Mouse (Mus musculus) adrenal gland, postnatal 10 days (tissue): Measurements from ENCODE around the gene Mrps12. TPM values are rescaled to one million over a fixed set of nuclear protein-coding genes. Genes with fewer than 3 reads are reported as not detected.
A peak's percentile ranks its signal among the peaks of the same experiment; 100 is the strongest.

Experiments used
- DNase-seq: peaks from one replicate; pipeline ENCODE4 v3.0.0; 2021; ENCODE audit warnings: mixed read lengths
- long read RNA-seq, 2 experiments: library from polyadenylated mRNA; stranded (forward); transcript quantifications; one replicate each; pipeline ENCODE4 v2.0.0; 2021
- total RNA-seq, 2 experiments: library from RNA; stranded (reverse); gene quantifications; 2 replicates each; pipeline ENCODE4 v1.2.3; 2021

The Mrps12 gene
- 10 to 100 TPM; 63.8 to 72.4 TPM for total RNA-seq
- long read RNA-seq, experiment 1, transcript Mrps12-201 (3 exons, 722 nt): major isoform, 91 of 126 reads
- long read RNA-seq, experiment 1, transcript Mrps12-204 (2 exons, 883 nt): minor isoform, 25 of 126 reads
- long read RNA-seq, experiment 1, partial matches to known transcripts: 0 of 126 reads
- long read RNA-seq, experiment 1, other reads (novel, unspliced or antisense): 10 of 126 reads
- long read RNA-seq, experiment 2, transcript Mrps12-204 (2 exons, 883 nt): minor isoform, 23 of 102 reads
- long read RNA-seq, experiment 2, transcript Mrps12-201 (3 exons, 722 nt): major isoform, 72 of 102 reads
- long read RNA-seq, experiment 2, partial matches to known transcripts: 0 of 102 reads
- long read RNA-seq, experiment 2, other reads (novel, unspliced or antisense): 7 of 102 reads

DNA sequence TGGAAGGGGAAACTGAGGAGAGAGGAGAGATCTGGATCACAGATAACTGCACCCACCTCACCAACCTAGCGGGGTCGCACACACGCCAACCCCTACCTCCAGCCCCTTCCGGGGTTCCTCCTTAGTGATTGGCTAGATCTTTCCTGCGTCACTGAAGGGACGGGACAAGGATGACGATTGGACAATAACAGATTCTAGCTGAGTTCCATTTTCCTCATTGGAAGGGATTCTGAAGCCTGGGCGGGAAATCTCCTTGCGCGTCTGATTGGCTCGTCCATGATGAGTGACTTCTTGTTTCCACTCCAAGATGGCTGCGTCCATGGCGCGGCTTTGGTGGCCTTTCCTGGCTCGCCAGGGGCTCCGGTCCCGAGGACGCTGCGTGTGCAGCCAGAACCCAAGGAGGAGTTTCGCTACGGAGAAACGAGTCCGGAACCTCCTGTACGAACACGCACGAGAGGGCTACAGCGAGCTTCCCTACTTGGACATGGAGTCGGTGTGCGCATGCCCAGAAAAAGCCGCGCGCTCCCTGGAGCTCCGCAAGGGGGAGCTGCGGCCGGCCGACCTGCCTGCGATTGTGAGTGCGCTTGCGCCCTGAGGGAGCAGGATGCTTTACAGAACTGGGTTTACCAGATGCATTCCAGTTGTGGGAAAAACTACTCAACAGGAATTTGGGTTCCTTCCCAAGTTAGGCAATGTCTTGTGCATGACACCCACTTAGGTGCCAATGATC, at the start of gene Mrps12, which contains the start of gene Sars2:
TSS of gene Mrps12 (minus strand) at position 112 of the 730 bp plus-strand sequence.
TSS of gene Sars2 (plus strand) at position 284 of the 730 bp plus-strand sequence.
- DNase-seq: peak; percentile 95

DNA sequence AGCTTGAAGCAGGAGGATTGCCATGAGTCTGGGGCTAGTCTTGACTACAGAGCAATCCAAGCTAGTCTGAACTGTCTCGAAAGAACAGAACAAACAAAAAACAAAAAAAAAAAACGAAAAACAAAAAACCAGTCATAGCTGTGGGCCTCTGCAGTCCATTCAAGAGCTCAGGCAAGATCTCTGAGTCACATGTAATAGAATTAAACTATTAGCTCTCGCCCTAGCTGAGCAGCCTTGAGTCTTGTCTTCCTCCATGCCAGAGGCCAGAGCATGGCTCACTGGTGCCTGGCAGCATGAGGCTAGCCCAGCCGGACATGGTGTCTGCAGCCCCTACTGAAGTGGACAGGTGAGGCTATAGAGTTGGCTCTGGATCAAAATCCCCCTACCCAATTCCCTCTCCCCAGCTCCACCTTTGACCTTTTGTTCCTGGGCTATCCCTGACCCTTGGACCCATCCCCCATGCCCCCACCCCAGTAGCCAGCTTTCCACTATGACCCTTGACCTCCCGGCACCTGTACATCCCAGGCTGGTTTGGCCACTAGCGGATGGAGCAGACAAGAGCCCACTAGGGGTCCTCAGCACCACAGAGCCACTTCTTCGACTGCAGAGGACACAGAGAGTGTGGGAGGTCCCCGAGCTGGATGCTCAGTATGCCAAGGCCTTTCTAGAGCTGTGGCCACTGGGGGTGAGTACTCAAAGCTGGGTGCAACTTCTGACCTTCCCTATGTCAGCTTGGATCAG, 48.6 kb upstream of the Mrps12 start:
- DNase-seq: no peak

DNA sequence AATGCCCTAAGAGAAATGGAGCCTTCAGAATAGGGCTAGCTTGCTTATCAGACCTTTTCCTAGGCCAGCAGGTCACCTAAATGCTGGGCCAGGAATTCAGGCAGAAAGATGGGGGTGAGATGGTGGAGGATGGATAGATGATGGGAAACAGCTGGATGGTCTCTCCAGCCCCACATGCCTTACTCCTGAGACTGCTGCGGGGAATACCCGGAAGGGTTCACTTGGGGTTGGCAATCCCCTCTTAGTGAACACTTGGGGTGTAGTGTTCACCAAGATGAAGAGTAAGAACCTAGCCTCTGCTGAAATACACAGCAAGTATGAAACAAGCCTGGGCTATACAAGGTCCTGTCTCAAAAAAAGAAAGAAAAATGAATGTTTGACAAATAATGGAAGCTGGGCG, 47.6 kb upstream of the Mrps12 start:
- DNase-seq: no peak

DNA sequence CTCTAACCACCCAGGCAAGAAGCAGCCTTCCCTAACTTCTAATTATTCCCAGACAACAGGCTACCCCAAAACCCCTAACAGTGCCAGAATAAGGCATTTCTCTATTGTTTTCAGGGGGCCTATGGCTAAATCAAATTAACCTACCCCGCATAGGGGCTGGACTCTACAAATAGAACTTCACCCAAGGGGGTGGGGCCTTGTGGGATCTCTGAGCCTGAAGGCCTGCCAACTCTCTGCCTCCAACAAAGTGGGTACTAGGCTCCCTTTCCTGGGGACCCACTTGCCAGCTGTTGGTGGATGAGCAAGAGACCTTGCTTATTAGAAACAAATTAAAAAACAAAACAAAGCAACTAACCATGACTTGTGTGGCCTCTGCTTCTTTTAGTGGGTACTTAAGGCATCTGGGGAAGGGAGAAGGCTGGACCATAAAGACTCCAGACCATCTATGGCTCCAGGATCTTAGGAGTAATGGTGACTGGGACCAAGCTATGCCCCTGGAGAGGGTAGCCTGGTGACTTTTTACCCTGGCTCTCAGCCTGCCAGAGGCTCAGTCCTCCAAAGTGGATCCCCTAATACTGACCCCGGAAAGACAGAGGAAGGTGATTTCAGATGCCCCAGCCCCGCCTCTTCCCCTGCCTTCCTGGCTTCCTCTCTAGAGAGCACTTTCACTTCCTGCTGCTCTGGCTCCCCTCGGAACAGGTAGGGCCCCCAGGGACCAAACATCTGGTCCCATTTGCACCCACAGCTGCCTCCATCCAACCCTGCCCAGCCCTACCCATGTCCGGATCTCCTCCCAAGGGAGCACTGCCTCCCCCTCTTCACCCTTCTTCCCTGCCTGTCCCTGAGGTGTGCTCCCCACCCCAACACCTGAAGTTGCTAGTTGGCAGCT, 46.9 kb upstream of the Mrps12 start, which contains the start of gene Rinl:
TSS of gene Rinl (plus strand) at position 663 of the 889 bp plus-strand sequence.
- DNase-seq: no peak

DNA sequence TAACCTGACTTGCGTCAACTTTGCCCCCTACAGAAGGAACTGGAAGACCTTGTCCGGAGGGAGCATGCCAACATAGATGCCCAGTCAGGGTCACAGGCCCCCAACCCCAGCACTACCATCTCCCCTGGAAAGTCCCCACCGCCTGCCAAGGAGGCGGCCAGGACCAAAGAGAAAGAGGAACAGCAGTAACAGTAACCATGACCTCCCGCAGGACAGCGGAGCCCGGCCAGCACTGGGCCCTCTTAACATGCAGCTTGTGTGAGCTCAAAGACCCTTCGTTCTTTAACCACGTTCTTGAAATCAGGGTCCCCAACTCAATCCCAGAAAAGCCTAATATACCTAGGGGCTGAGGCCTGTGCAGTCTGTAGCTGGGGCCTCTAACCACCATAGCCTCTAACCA, 46.3 kb upstream of the Mrps12 start:
- DNase-seq: no peak

DNA sequence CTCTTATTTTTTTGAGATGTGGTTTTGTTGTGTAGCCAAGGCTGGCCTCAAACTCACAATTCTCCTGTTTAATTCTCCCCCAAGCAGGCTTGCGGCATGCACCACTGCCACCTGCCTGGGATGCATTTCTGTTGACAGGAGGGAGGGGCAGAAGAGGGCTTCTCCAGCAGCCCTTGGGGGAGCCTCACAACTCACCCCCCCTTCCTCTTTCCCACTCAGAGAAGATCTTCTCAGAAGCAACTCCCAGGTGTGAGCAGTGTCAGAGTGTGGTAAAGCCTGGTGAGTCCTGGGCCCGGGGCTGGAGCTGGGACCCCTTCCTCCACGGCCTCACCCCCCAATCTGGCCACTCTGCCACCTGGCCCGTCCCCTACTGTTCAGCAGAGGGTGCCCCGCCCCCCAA, 43.5 kb upstream of the Mrps12 start:
- no peak for DNase-seq

DNA sequence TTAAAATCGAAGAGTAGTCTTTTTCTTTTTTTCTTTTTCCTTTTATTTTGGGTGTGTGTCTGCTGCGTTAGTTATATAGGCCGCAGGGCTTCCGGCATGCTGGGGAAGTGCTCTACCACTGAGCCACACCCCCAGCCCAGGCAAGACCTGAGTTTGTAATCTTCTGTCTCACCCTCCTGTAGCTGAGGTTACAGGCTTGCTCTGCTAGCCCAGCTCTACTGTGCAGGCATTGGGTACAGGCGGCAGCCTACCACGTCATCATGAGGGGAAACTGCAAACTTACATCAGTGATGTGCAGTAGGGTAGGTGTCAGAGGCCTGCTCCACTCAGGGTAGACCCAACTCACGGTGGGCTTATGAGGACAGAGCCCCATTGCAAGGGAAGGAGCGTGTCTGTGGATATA, 39.6 kb upstream of the Mrps12 start:
- no peak for DNase-seq

DNA sequence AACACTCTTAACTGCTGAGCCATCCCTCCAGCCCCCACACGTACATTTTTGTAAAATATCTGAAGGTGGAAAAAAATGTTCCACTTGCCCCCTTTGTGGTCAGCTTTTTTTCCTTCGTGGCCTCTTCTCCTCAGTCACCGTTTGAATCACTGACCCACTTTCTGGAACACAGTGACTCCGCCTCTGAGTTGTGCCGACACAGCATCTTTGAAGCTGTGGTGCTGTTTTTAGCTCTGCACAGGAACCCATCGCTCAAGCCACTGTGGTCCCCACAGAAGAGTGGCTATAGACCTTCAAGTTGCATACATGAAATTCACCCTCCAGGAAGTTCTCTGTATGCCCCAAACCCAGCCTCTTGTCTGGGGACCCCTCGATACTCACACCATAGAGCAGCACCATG, 39.2 kb upstream of the Mrps12 start:
- no peak for DNase-seq

DNA sequence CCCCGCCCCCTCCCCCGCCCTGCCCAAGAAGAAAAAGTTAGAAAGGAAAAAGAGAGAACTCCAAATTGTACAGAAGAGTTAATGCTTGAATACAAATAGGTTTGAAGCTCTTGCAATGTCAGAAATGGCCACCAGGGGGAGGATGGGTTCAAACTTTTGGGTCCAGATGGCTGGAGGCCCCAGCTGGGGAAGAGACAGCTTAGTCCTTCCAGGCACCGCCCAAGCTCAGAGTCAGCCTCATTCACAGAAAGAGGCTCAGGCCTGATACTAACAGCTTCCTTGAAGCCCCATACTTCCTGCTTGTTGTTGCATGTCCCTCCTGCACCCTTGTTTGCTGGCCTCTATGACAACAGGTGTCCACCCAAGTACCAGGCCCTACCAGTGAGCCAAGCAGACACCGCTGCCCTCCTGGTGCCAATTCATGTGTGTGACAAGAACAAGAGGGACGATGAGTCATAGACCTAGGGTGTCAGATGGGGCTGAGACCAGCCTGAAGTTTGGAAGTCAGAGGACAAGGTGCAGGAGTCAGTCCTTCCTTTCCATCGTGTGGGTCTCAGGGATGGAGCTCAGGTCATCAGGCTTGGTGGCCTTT, 38.5 kb upstream of the Mrps12 start:
- peak; percentile 94 for DNase-seq

DNA sequence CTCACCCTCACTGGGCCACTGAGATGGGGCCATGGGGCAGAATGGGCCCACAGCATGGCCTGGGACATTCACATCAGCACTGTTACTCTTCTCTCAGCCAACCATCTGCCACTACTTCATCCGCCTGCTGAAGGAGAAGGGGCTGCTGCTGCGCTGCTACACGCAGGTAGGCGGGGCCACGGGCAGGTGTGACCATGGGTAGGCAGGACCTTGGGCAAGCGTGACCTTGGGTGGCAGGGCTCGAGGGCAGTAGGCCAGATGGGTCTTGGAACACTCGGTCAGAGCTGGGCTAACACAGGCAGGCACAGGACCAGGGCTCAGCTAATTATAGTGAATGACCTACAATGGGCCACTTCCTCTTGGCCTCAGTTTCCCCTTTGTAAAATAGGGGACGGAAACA, 37.2 kb upstream of the Mrps12 start:
- DNase-seq: no peak

DNA sequence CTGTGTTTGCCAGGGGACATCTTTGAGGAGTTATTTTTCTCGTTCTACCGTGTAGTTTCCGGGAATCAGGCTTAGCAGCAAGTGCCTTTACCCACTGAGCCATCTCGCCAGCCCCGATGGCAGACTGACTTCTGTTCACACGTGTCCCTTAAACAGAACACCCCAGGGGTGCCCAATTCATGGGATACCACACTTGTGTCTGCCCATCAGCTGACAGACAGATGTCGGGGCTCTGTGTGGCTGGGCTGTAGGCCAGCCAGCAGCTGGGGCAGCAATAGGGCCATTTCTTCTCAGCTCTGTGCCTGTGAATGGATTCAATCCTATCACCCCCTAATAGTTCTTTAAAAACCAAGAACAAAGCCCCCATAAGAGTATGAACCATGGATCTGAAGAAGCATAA, 33.5 kb upstream of the Mrps12 start:
- no peak for DNase-seq

DNA sequence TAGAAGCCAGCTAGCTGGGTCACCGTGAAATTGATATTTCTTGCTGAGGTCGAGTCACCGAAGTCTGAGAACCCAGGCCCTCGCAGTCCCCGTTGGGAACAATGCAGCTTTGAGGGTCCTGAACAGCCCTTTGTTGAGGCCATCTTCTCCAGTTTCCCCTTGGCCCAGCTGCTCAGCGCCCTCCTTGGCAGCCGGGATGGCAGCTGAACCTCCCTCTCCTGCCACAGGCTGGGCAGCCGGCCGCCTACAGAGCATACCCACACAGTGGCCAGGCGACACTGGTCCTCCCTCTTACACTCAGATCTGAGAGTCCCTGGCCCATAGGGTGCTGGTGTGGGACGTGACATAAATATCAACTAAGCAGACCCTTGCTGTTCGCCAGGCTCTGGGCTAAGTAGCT, 32.5 kb upstream of the Mrps12 start:
- DNase-seq: no peak

DNA sequence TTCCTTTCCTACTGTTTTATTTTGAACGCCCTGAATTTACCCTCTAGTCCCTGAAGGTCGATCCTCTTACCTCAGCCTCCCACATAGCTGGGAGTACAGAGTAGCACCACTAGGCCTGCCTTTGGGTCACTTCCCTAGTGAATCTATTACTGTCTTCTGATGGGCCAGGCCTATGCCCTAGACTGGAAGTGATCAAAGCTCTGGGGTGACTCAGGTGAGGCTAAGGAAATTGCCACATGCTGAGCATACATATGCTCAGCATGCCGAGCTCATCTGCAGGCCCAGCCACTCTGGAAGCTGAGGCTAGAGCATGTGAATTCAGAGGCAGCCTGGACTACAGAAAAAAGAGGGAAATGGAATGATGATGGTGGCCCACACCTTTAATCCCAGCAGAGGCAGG, 31.5 kb upstream of the Mrps12 start:
- no peak for DNase-seq

DNA sequence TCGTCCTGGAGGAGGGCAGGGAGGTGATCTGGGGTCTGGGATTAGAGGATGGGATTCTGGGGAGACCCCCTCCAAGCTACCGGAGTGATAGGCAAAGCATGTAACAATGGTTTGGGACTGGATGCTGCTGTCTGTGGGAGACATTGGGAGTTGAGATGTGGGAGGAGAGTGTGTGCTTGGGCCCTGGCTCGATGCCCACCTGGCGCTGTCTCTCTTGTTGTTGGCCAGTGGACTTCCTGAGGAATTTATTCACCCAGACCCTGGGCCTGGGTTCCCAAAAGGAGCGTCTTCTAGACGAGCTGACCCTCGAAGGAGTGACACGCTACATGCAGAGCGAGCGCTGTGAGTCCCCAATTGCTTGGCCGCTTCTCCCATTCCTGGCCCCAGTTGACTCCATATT, 30.2 kb upstream of the Mrps12 start:
- DNase-seq: peak; percentile 44

DNA sequence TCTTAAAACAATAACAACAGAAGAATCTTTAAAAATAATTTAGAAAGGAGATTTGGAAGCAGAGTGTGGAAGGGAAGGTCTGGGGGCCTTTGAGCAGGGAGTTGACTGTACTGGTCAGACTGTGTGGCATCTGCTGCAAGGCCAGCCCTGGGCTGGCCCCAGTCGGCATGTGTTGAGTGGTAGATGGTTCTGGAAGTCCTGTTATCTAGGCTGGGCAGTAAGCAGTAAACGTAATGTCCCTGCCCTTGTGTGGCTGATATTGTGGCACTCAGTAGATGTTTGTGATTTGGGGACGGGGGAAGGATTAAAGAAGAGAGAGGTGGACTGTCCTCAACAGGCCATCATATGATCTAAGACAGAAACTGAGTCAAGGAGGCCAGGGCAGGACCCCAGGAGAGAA, 28.7 kb upstream of the Mrps12 start:
- no peak for DNase-seq

DNA sequence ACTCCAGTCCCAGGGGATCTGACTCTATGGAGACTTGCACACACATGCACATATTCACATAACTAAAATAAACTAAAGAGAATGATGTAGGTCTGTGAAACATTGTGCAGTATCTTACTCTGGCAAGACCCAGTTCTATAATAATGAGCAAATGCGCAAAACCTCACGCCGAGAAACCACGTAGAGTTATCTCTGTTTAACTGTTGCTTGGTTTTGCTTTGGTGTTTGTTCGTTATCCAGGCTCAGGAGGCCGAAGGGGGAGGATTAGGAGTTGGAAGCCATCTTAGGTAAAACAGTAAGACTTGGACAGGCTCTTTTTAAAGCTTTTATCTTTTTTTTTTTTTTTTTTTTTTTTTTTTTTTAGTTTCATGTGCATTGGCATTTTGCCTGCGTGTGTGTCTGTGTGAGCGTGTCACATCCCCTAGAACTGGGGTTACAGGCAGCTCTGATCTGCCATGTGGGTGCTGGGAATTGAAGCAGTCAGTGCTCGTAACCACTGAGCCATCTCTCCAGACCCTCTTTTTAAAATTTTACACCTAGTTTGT, 27.9 kb upstream of the Mrps12 start:
- DNase-seq: no peak

DNA sequence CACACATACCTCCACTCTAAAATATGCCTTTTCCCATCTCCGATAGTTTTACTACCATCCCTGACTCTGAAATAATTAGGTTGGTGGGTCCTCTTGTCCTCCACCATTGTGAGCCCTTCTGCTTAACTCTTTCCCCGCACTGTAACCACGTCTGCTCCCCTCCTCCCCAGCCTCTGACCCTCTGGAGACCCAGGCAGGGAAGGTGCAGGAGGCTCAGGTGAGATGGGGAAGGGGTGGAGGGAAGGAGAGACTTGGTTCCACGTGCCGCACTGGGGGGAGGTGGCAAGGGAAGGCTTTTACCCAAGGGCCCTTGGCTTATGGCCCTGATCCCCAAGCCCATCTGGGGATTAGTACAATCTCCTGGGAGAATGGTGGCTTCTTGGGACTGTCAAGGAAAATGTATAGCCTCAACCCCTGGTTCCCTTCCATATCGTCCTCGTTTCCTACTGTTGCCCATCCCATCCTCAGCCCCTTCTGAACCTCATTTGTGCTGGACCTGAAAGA, 25.9 kb upstream of the Mrps12 start, which contains the start of gene Nfkbib:
TSS of gene Nfkbib (minus strand) at position 51 of the 504 bp plus-strand sequence.
- DNase-seq: no peak

DNA sequence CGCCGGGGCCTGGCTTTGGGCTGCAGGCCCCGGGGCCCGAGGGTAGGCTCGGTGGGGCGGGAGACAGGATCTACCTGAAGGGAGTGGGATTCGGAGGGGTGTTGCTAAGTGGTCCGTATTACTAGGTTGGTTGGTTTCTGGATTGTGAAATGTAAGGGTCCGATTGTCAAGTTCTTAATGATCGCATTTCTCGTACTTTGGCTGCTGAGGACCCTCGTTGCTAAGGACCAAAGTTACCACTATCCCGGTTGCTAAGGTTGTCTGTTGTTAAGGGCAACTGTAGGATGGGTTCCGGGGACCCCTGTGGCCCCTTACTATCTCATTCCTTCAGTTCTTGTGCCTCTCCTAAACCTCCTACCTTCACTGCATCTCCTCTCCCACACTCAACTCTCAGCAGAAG, 25.3 kb upstream of the Mrps12 start:
- DNase-seq: no peak

DNA sequence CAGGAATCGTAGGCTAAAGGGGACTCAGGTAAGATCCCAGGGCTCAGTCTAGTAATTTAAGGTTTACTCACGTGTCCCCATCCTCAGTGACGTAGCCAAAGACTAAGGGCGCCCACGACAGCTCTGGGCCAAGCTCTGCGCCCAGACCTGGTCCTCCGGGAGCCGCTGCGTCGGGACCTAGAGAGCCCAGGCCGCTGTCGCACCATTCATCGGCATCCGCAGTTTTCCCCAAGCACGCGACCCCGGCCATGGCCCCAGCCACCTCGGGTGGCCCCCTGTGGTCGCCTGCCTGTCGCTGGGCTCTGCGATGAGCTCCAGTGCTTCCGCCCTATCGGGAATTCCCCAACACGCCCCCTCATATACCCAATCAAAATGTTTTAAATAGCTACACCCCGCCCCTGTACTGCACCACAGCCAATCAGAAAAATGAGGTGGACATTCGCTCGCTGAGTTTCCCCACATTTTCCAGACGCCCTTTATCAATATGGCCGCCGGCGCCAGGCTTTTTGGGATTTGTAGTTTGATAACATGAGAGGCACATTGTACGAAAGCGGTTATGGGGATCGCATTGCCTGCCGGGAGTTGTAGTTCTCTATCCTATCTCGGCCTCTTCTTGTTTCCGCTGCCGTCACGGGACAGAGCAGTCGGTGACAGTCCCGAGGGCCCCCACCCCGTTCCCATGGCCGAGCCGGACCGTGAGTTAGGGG, 24.7 kb upstream of the Mrps12 start, which contains the start of gene Sirt2:
TSS of gene Sirt2 (plus strand) at position 563 of the 707 bp plus-strand sequence.
- peak; percentile 95 for DNase-seq

DNA sequence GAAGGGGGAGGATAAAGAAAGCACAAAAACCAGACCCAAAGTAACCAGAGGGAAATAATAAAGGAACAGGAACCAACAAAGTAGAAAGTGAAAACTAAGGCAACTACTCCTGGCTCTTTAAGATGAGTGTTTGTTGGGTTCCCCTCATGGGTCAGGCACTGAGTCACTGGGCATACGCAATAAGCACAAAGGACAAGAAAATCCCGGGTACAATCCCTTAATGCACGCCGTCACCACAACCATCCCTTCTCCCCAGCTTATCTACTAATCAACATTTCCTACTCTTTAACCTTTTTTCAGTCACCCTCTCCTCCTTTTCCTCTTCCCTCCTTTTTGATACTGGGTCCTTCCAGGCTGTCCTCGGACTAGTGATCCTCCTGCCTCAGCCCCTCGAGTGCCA, 23.6 kb upstream of the Mrps12 start:
- no peak for DNase-seq
